Mouse (Mus musculus) left cerebral cortex, postnatal 14 days (tissue): ENCODE results near the gene Duox1. TPM values are rescaled to one million over a fixed set of nuclear protein-coding genes. Genes with fewer than 3 reads are reported as not detected.

Experiments used
- DNase-seq, 2 experiments: peaks; one replicate each; pipeline ENCODE4 v3.0.0; 2021 to 2022; ENCODE audit warnings: low spot score in 2 of 2, mixed read lengths in 1 of 2
- intact Hi-C: fragments of 180-260 bp; cut with DNase I; formaldehyde crosslinking; loops from one replicate; pipeline ENCODE4 v1.15.1; 2025
- total RNA-seq, 2 experiments: library from RNA; stranded (reverse); gene quantifications; 2 replicates each; pipeline ENCODE4 v1.2.3; 2021

Gene Duox1
- total RNA-seq, 2 experiments from 2014 or later = 0.07 to 0.15 TPM

DNA sequence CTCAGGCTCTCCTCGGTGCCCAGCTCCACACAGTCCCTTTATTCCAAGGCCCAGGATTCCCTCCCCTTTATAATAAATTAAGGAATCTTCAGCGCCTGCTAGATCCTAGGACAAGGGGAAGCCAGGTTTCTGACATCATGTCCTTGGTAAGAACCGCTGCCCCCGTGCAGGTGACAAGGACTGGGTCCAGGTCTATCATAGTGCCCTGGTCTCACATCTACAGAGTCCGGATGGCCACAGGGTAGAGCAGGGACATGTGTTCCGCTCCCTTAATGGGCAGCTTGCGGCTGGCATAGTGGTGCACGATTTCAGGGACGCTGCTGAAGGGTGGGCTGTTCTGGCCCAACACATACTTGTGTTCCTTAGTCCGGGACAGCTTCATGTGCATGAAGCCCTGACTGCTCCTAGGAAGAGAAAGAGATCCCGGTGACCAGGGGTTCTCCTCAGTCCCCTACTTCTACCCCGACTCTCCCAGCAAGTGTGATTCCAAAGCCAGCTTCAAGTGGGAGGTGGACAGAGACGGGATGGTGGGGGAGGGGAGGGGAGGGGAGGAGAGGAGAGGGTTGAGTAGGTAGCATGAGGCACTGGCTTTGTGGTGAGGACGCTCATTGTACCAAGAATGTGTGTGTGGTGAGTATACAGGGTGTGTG, 33.8 kb downstream of the Duox1 start:
- peak; percentile 36 to 54 for DNase-seq
- intact Hi-C loops = loop anchor here (2.0 kb wide), 1 partner anchor 20 kb away; the partner anchor contains the start of gene Shf

- intact Hi-C loops = no loop called here
- DNase-seq = peak; percentile 67 to 81
Observed at GRCm38 (mm10) chr2:122351156-122351930, 35.9 kb downstream of the Duox1 start.

- peak; percentile 73 to 80 for DNase-seq
- intact Hi-C loops = no loop called here
Observed at GRCm38 (mm10) chr2:122351931-122352329, 36.5 kb downstream of the Duox1 start.

GRCm38 (mm10) chr2:122352992-122353391, 37.5 kb downstream of the Duox1 start:
- no peak for DNase-seq
- intact Hi-C loops = no loop called here

- no peak for DNase-seq
- intact Hi-C loops = no loop called here
Observed at GRCm38 (mm10) chr2:122353765-122354164, 38.3 kb downstream of the Duox1 start.

- intact Hi-C loops = no loop called here
- DNase-seq = no peak
Observed at GRCm38 (mm10) chr2:122354191-122354929, 38.9 kb downstream of the Duox1 start.

GRCm38 (mm10) chr2:122355389-122355788, 39.9 kb downstream of the Duox1 start:
- DNase-seq = no peak
- intact Hi-C loops = no loop called here

- intact Hi-C loops = no loop called here
- no peak for DNase-seq
Observed at GRCm38 (mm10) chr2:122356187-122356586, 40.7 kb downstream of the Duox1 start.

GRCm38 (mm10) chr2:122360310-122360709, 44.8 kb downstream of the Duox1 start:
- DNase-seq = no peak
- intact Hi-C loops = no loop called here

DNA sequence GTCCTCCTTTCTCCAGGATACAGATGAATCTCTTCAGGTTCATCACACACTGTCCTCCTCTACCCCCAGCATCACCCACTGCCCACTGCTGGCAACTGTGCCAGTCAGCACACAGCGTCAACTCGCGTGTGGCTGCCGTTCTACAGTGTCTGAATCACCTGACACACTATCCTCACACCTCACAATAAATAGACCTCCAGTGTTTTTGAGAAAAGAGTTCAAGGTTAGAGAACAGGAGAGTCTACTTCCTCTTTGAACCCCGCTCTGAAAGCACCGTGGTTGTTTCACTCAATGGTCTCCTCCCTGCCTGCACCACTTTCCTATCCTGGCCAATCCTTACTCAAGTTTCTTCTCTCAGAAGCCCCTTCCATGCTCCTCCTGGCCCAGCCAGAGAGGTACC, 45.7 kb downstream of the Duox1 start:
- no peak for DNase-seq
- intact Hi-C loops = no loop called here

DNA sequence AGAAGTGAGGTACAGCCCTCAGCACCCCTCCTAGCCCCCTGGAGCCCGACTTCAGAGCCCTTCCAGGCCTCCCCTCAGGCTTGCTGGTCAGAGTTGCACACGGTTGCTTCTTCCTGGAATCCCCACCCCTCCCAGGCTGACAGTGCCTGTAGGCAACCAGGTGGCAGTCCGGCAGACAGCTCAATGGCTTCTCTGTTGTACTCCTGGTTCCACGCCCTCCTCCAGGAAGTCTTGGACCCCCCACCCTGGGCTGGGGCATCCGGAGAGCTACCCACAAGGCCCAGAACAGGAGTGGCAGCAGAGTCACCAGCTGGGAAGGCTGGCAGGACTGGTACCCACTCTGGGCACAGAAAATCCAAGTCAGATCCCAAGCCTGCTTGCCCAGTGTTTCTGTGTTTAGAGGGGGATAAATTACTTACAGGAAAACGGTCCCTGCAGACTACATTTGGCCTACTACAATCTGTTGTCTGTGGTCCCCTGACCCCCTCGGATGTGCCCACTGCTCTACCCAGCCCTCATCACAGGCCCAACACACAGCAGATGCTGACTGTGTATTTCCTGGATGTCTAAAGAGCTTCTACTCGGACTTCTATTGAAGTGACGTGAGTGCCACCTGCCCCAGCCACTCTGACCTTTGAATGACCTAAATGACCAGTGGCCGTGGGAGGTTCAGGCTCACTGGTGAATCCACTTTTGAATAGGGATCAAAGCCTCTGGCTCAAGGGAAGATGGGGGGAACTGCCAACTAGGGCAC, 46.6 kb downstream of the Duox1 start:
- intact Hi-C loops = no loop called here

GRCm38 (mm10) chr2:122362622-122363523, 47.4 kb downstream of the Duox1 start:
- intact Hi-C loops = no loop called here

More for the DNA sequence above, 46.6 kb downstream of the Duox1 start:
- no peak for DNase-seq

DNA sequence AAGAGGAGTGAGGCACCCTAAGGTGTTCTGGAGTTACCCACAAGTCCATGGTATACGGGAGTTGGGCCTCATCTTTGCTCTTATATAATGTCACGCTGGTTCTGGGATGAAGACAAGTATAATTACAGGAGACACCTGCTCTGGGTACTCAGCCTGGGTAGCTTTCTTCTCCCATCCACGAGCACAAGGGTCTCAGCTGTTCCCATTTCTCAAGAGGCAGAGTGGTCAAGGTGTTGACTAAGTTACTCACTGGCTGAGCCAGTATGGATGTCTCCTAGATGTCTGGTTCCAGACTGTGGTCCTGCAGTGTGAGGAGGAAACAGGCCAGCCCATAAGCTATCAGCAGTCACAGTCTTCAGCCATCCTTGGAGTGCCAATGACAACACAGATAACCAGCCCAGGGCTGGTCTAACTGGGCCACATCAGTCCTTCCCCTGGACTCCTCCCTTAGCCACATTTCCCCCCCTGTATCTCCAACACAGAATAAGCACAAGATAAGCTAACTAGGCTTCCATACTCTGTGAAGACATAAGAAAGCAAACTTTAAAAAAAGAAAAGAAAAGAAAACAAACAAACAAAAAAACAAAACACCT, 49.0 kb downstream of the Duox1 start:
- intact Hi-C loops = no loop called here
- no peak for DNase-seq

More at GRCm38 (mm10) chr2:122362622-122363523, 47.4 kb downstream of the Duox1 start:
- DNase-seq = no peak

DNA sequence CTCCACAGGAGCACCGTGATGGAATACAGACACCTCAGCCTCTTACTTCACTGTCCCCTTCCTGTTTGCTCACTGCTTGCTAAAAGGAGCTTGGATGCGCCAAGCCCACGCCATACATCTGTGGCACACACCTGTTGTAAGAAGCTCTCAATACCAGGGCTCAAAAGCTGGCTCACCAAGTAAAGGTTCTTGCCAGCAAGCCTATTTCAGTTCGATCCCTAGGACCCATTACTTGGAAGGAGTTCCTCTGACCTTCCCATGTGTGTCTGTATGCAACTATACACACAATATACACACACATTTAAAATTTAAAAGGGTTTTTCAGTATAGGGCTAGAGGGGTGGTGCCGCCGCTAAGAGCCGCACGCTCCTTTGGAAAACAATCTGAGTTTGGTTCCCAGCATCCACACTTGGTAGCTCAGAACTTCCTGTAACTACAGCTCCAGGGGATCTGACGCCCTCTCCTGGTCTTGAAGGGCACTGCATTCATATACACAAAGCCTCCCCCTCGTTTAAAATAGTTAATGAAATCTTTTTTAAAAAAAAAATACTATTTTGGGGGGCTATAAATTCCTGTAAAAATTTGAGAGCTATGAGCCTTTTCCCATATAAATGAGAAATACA, 49.9 kb downstream of the Duox1 start:
- intact Hi-C loops = no loop called here
- no peak for DNase-seq

DNA sequence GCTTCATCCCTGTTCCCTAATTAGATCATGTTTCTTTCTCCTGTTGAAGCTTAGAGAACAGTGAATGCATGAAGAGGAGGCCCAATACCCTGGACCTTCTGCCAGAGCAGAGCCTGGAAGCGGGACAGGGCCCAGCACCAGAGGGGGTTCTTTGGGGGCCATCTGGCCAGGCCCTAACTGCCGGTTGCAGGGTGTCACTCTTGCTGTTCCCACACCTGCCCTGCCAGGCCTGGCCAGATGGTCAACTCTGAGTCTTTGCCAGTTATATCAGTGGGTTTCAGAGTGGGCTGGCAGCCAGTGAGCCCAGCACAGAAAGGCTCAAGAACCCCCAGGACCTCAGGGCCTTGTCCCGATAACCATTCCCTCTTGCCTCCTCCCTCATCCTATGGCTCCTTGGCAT, 50.6 kb downstream of the Duox1 start:
- no peak for DNase-seq
- intact Hi-C loops = no loop called here

DNA sequence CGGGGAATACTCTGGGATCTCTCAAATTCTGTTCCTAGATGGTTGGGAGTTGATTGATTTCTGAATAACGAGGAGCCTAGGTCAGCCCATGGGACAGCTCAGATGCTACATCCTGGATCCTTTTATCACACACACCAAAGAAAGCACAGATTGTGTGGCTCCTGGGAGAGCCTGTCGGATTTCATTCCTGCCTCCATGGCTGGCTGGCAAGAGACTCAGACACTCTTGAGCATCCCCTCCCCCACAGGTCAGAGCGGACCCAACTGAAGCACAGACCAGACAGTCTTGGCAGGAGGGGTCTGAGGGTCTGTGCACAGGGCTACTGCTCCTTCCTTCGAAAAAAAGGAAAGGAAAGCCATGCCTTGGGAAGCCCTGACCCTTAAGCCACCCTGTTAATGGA, 51.2 kb downstream of the Duox1 start:
- intact Hi-C loops = no loop called here
- DNase-seq = no peak

DNA sequence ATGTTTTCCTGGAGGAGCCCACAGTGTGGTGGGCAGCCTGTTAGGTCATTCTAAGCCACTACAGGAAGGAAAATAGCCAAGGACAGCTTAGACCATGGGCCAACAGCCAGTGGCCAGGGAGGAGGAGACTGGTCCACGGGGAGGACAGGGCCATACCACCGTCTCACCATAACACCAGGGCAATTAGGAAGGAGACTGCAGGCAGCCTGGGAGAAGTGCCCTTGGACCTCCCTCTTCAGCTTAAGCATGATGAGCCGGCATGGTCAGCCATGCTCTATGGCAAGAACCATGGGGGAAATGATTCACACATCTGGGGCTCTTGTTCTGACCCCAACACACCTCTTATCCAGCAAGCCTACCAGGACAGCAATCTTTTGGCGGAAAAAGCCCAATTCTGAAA, 51.7 kb downstream of the Duox1 start:
- intact Hi-C loops = no loop called here

GRCm38 (mm10) chr2:122367701-122368080, 52.2 kb downstream of the Duox1 start:
- intact Hi-C loops = loop anchor here (2.0 kb wide), 1 partner anchor 19 kb away; no protein-coding TSS in a partner anchor
- no peak for DNase-seq

More for the DNA sequence above, 51.7 kb downstream of the Duox1 start:
- DNase-seq = no peak
